Mouse (Mus musculus): Measurements from ENCODE around the gene Slpi. TPM values are rescaled to one million over a fixed set of nuclear protein-coding genes. Genes with fewer than 3 reads are reported as not detected.

The Slpi gene
- polyA plus RNA-seq (2014; fragmentation: Nextera tagmentation; extraction: Ambion mirVana), result 0.31 and 0.32 TPM in 2 replicates

DNA sequence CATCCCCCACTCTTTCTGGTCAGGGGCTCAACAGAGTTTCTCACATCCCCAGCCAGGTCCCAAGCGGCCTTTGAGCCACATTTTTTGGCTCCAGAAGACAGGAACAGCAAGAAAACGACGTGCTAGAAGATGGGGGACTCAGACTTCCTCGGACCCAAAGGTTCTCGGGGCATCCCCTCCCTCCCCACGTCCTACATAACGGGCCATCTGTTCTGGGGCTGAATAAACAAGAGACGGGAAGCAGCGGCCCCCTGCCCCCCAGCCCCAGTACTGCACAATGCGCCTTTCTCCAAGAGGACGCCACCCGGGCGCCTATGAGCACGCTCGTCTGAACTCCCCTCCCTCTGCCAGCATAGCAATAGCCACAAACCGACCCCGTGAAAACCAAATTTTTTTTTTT, at the start of gene Slpi:
Gene Slpi, minus strand, starts transcription at position 76 of the 400 bp plus-strand sequence.
- peaks cover 12% of the 10 kb centered on the region for H3K27me3 ChIP-seq (ENCODE audit: control insufficient read depth, insufficient read depth, low read length)
- no peaks in the 10 kb centered on the region for H3K9me3 ChIP-seq (ENCODE audit: control insufficient read depth, low read length)
- no peaks in the 10 kb centered on the region for H3K36me3 ChIP-seq (ENCODE audit: control insufficient read depth, insufficient read depth, low read length)
- H3K9ac ChIP-seq (ENCODE audit: low read length), result peak within 1 kb of the TSS; percentile 41
- H3K27ac ChIP-seq (ENCODE audit: low read depth, low read length), result no peak within 1 kb of the TSS
- H3K4me3 ChIP-seq (ENCODE audit: low read depth, low read length), result peak within 1 kb of the TSS; percentile 31
- peak within 1 kb of the TSS; percentile 50 for H3K4me2 ChIP-seq (ENCODE audit: low read depth, low read length, severe bottlenecking)
- ATAC-seq (replicated peaks; ENCODE audit: low FRiP score) (peak; percentile 57; the same call in 1 of the 2 replicates), DNase-seq (ENCODE audit: low spot score) (peak; percentile 73)
- peaks cover 4% of the 10 kb centered on the region; the same call in 1 of the 2 replicates for H3K4me1 ChIP-seq (replicated peaks; ENCODE audit: control insufficient read depth, insufficient read depth, low read length)
- under 1% methylated on average over 17 of the region's 17 CpGs for WGBS

DNA sequence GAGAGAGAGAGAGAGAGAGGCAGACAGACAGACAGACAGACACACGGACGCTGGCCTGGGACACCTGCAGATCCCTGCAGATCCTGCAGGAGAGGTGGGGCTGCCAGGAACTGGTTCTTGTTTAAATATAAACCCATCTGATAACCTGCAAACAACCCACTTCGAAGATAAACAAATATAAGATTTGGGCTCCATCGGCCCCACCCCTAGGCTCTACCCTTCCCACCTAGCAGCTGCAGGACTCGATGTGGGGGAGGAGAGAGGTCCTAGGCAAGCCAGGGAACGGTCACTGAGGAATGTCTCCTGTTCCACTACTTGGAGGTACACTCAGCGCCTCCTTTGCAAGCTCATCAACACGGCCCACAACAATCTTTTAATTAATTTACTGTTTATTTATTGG, 49.4 kb upstream of the Slpi start:
- 72% methylated on average over 8 of the region's 8 CpGs for WGBS
- H3K4me2 ChIP-seq (ENCODE audit: low read depth, low read length, severe bottlenecking), result no peak overlapping the region
- no peaks in the 10 kb centered on the region for H3K9me3 ChIP-seq (ENCODE audit: control insufficient read depth, low read length)

DNA sequence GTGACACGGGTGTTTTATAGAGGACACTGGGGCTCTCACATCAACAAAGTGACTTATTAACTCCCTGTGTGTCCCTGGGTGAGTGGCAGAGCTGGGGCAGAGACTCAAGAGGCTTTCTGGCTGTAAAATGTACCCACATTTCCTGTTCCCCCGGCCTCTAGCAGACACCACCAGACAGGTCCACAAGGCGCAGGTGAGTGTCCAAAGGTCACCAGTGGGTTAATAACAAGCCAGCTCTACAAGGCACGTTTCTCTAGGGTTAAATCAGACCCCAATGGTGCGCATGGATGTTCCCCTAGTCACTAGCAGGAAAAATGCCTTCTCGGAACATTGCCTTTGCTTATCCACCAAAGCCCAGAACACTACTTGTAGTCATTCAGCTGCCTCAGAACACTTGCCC, 48.8 kb upstream of the Slpi start:
- peaks cover 2% of the 10 kb centered on the region; the same call in 1 of the 2 replicates for H3K27me3 ChIP-seq (ENCODE audit: control insufficient read depth, insufficient read depth, low read length)
- H3K9ac ChIP-seq (ENCODE audit: low read length), result no peak overlapping the region
- WGBS, result 85% methylated on average over 6 of the region's 6 CpGs
- DNase-seq (ENCODE audit: low spot score) (no peak), ATAC-seq (replicated peaks; ENCODE audit: low FRiP score) (no peak)
- H3K4me3 ChIP-seq (ENCODE audit: low read depth, low read length), result no peak overlapping the region
- peaks cover 5% of the 10 kb centered on the region; the same call in 1 of the 2 replicates for H3K4me1 ChIP-seq (replicated peaks; ENCODE audit: control insufficient read depth, insufficient read depth, low read length)
- no peaks in the 10 kb centered on the region for H3K9me3 ChIP-seq (ENCODE audit: control insufficient read depth, low read length)
- no peaks in the 10 kb centered on the region for H3K36me3 ChIP-seq (ENCODE audit: control insufficient read depth, insufficient read depth, low read length)
- H3K4me2 ChIP-seq (ENCODE audit: low read depth, low read length, severe bottlenecking), result no peak overlapping the region
- H3K27ac ChIP-seq (ENCODE audit: low read depth, low read length), result no peak overlapping the region

More for the DNA sequence above, 49.4 kb upstream of the Slpi start:
- Histone ChIP-seq H3K27me3 (ENCODE audit: control insufficient read depth, insufficient read depth, low read length) (peaks cover 2% of the 10 kb centered on the region; the same call in 1 of the 2 replicates), H3K4me1 (replicated peaks; ENCODE audit: control insufficient read depth, insufficient read depth, low read length) (peaks cover 6% of the 10 kb centered on the region; the same call in 1 of the 2 replicates), H3K27ac (ENCODE audit: low read depth, low read length) (no peak overlapping the region), H3K4me3 (ENCODE audit: low read depth, low read length) (no peak overlapping the region), H3K9ac (ENCODE audit: low read length) (no peak overlapping the region), H3K36me3 (ENCODE audit: control insufficient read depth, insufficient read depth, low read length) (no peaks in the 10 kb centered on the region)
- DNase-seq (ENCODE audit: low spot score) (no peak), ATAC-seq (replicated peaks; ENCODE audit: low FRiP score) (no peak)

DNA sequence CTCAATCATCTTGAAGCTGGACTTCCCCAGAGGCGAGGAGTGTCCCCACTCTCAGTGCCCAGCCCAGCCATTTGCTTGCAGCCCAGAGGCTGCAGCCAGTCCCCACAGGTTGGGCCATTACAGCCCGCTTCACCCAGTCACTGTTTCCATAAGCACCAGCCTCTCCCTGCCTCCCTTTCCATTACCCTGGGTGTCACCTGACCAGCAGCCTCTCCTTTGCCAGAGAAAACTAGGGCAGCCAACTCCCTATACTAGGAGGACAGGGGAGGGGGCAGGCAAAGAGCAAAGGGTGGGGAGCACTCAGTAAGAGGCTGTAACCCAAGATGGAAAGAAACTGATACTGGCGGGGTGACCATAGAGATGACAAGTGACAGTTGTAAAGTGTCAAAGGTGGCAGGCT, 48.1 kb upstream of the Slpi start:
- WGBS, result 54% methylated on average over 3 of the region's 3 CpGs
- H3K4me1 ChIP-seq (replicated peaks; ENCODE audit: control insufficient read depth, insufficient read depth, low read length), result peaks cover 5% of the 10 kb centered on the region; the same call in 1 of the 2 replicates
- peaks cover 2% of the 10 kb centered on the region; the same call in 1 of the 2 replicates for H3K27me3 ChIP-seq (ENCODE audit: control insufficient read depth, insufficient read depth, low read length)
- no peak overlapping the region for H3K27ac ChIP-seq (ENCODE audit: low read depth, low read length)
- no peak for ATAC-seq (replicated peaks; ENCODE audit: low FRiP score)
- no peak overlapping the region for H3K4me3 ChIP-seq (ENCODE audit: low read depth, low read length)
- no peak overlapping the region for H3K9ac ChIP-seq (ENCODE audit: low read length)
- DNase-seq (ENCODE audit: low spot score), result no peak
- no peak overlapping the region for H3K4me2 ChIP-seq (ENCODE audit: low read depth, low read length, severe bottlenecking)
- no peaks in the 10 kb centered on the region for H3K36me3 ChIP-seq (ENCODE audit: control insufficient read depth, insufficient read depth, low read length)
- no peaks in the 10 kb centered on the region for H3K9me3 ChIP-seq (ENCODE audit: control insufficient read depth, low read length)

DNA sequence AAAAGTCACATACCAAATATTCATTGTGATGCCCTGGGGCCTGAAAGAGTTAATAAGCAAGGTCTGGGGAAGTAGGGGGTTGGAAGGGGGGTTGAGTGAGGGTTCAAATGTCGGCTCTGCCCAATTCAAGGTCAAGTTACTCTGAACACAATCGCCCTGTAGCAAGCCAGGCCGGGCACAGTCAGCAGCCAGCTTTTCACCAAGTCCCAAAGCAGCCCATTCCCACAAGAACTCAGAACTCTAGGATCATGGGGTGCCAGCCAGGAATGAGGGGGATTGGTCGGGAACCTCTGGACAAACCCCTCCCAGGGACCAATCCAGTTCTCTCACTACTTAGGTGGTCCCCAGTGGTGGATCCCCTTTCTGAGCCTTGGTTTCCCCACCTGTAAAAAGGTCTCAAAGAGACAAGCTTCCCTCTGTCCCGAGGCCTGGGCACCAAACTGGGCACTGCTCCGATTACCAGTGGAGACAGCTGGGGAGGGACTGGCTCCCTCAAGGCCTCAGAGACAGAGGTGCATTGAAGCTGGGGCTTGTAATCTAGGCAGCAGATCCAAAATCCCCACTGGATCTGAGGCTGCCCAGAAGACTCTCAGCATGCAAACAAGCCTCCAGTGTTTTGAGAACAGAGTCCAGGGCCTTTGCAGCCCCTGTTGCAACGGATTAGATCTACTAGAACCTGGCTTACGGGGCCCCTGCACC, 47.5 kb upstream of the Slpi start:
- no peak overlapping the region for H3K27ac ChIP-seq (ENCODE audit: low read depth, low read length)
- peaks cover 3% of the 10 kb centered on the region; the same call in 1 of the 2 replicates for H3K4me1 ChIP-seq (replicated peaks; ENCODE audit: control insufficient read depth, insufficient read depth, low read length)
- no peak overlapping the region for H3K4me2 ChIP-seq (ENCODE audit: low read depth, low read length, severe bottlenecking)
- DNase-seq (ENCODE audit: low spot score) (no peak), ATAC-seq (replicated peaks; ENCODE audit: low FRiP score) (no peak)
- H3K36me3 ChIP-seq (ENCODE audit: control insufficient read depth, insufficient read depth, low read length), result no peaks in the 10 kb centered on the region
- H3K4me3 ChIP-seq (ENCODE audit: low read depth, low read length), result no peak overlapping the region
- no peaks in the 10 kb centered on the region for H3K9me3 ChIP-seq (ENCODE audit: control insufficient read depth, low read length)
- H3K27me3 ChIP-seq (ENCODE audit: control insufficient read depth, insufficient read depth, low read length), result peaks cover 2% of the 10 kb centered on the region; the same call in 1 of the 2 replicates
- H3K9ac ChIP-seq (ENCODE audit: low read length), result no peak overlapping the region
- 17% methylated on average over 8 of the region's 8 CpGs for WGBS

DNA sequence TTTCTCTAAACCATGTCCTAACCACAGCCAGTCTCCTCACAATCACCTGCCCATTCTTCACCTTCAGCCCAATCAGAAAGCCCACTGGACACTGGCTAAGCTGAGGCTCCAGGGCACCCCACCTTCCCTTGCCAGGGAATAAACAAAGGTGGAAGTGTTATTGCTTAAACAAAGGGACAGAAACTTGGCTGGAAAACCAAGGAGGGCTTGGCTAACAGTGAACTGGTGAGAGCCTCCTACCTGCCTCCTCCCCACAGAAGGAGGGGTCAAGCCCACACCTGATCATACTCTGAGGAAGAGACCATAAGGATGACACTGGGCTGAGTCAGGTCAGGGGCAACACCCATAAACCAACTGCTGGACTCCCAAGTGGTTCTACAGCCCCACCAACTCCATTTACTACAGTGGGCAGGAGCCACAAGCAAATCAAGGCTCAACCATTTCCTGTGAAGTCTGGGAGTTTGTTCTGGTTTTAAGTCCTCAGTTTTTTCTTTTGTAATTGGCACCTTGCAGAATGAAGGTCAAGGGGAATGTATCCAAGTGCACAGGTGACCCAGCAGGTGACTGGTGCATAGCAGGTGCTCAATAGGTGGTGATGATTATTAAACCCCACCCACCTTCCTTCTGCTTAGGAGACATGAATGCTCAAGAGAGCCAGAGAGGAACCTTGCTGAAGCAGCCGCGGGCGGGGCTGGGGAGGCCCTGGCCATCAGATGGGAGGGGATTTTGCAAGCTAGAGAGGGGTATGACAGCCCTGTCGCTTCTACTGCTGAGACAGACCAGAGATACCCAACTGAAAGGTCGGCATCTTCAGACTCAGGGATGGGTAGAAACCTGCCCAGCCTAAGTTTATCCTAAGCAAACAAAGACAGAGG, 46.6 kb upstream of the Slpi start:
- Histone ChIP-seq H3K4me1 (replicated peaks; ENCODE audit: control insufficient read depth, insufficient read depth, low read length) (0 out of 2 replicates have a peak, but pooled peaks cover 5% of the 10 kb centered on the region), H3K4me2 (ENCODE audit: low read depth, low read length, severe bottlenecking) (no peak overlapping the region), H3K27me3 (ENCODE audit: control insufficient read depth, insufficient read depth, low read length) (no peaks in the 10 kb centered on the region), H3K9ac (ENCODE audit: low read length) (no peak overlapping the region), H3K9me3 (ENCODE audit: control insufficient read depth, low read length) (no peaks in the 10 kb centered on the region), H3K4me3 (ENCODE audit: low read depth, low read length) (no peak overlapping the region), H3K27ac (ENCODE audit: low read depth, low read length) (no peak overlapping the region), H3K36me3 (ENCODE audit: control insufficient read depth, insufficient read depth, low read length) (no peaks in the 10 kb centered on the region)
- no peak for DNase-seq (ENCODE audit: low spot score)
- ATAC-seq (replicated peaks; ENCODE audit: low FRiP score), result no peak
- WGBS, result 56% methylated on average over 5 of the region's 5 CpGs

DNA sequence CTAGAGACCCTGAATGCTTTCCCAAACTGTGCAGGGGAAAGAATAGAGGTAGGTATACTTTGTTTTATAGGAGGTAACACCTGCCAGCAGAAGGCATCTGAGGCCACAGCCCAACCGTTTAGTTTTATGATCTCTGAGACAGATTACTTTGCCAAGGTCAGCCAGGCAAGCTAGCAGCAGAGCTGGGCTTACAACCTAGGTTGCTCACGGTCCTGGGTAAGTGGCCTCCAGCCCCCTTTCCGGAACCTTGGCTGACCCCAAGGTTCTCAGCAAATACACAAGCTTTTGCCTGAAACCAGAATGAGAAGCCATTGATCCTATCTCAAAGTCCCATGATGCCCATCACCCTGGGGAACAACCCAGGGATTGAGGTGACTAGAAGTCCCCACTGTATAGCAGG, 45.8 kb upstream of the Slpi start:
- ATAC-seq (replicated peaks; ENCODE audit: low FRiP score), result no peak
- Histone ChIP-seq H3K36me3 (ENCODE audit: control insufficient read depth, insufficient read depth, low read length) (no peaks in the 10 kb centered on the region), H3K27ac (ENCODE audit: low read depth, low read length) (no peak overlapping the region), H3K4me2 (ENCODE audit: low read depth, low read length, severe bottlenecking) (no peak overlapping the region), H3K9me3 (ENCODE audit: control insufficient read depth, low read length) (no peaks in the 10 kb centered on the region), H3K27me3 (ENCODE audit: control insufficient read depth, insufficient read depth, low read length) (no peaks in the 10 kb centered on the region), H3K4me1 (replicated peaks; ENCODE audit: control insufficient read depth, insufficient read depth, low read length) (0 out of 2 replicates have a peak, but pooled peaks cover 5% of the 10 kb centered on the region), H3K4me3 (ENCODE audit: low read depth, low read length) (no peak overlapping the region), H3K9ac (ENCODE audit: low read length) (no peak overlapping the region)
- WGBS, result 83% methylated on average over 3 of the region's 3 CpGs
- no peak for DNase-seq (ENCODE audit: low spot score)

DNA sequence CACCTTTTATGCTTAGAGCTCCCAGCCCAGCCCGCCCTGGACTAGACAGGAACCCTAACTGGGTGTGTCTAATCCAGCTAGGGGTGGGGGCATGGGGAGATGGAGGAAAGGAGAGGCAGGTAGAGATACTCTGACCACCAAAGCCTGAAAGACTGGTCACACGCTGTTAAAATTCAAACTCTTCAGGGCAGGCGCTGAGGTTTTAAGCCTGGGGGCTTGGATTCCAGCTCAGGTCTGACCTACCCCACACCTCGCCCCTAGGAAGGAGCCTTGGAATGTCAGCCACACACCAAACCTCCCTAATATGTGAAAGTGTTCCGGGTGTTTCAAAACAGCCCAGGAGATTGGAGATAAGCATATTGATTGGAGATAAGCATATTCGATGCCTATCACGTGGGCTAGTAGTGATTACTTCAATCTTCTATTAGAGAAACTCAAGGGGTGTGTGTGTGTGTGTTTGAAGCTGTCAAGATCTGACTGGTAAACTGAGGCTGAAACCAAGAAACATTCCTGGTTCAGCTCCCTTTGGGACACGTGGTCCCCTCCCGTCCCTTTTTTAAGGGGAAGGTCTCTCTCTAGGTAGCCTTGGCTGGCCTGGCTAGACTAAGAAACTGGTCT, 44.5 kb upstream of the Slpi start:
- no peaks in the 10 kb centered on the region for H3K9me3 ChIP-seq (ENCODE audit: control insufficient read depth, low read length)
- DNase-seq (ENCODE audit: low spot score), result no peak
- ATAC-seq (replicated peaks; ENCODE audit: low FRiP score), result no peak
- H3K4me1 ChIP-seq (replicated peaks; ENCODE audit: control insufficient read depth, insufficient read depth, low read length), result 0 out of 2 replicates have a peak, but pooled peaks cover 9% of the 10 kb centered on the region
- no peak overlapping the region for H3K4me3 ChIP-seq (ENCODE audit: low read depth, low read length)
- no peaks in the 10 kb centered on the region for H3K36me3 ChIP-seq (ENCODE audit: control insufficient read depth, insufficient read depth, low read length)
- H3K9ac ChIP-seq (ENCODE audit: low read length), result no peak overlapping the region
- no peak overlapping the region for H3K4me2 ChIP-seq (ENCODE audit: low read depth, low read length, severe bottlenecking)
- 82% methylated on average over 9 of the region's 9 CpGs for WGBS
- H3K27ac ChIP-seq (ENCODE audit: low read depth, low read length), result no peak overlapping the region
- H3K27me3 ChIP-seq (ENCODE audit: control insufficient read depth, insufficient read depth, low read length), result no peaks in the 10 kb centered on the region
